Mouse (Mus musculus): ENCODE measurements around the gene Sult2b1.

DNA sequence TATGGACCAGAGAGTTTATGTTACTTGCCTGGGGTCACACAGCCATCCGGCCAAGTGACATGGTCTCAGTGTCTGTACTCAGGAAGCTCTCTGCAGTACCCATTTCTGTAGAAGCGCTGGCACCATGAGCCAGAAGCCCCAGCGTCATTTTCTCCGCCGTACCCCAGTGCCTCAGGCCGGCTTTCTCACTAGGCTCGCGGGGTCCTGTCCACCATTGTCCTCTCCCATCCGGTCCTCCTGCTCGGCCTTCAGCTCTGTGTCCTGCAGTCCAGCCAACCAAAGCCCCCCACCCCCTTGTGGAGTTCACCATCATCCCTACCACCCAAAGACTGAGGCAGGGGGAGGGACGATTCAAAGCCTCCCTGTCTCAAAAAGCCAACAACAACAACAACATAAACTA lies 82.9 kb downstream of the Sult2b1 start:
- TF ChIP-seq ELF1 (IDR thresholded peaks at IDR 0.05; ENCODE audit: low read depth, low read length) (no peak), RCOR1 (conservative IDR thresholded peaks at IDR 0.05; ENCODE audit: low read depth, low read length) (no peak), USF1 (IDR thresholded peaks at IDR 0.05; ENCODE audit: low read depth, low read length) (no peak), CTCF (conservative IDR thresholded peaks at IDR 0.05 in 1 of 2, IDR thresholded peaks at IDR 0.05 in 1 of 2; ENCODE audit: low read depth in 2 of 2, low read length in 2 of 2) (no peak), MAX (IDR thresholded peaks at IDR 0.05; ENCODE audit: low read length) (no peak), ZC3H11A (IDR thresholded peaks at IDR 0.05; ENCODE audit: low read depth, low read length) (no peak), ETS1 (conservative IDR thresholded peaks at IDR 0.05; ENCODE audit: low read depth, low read length) (no peak), EP300 (IDR thresholded peaks at IDR 0.05; ENCODE audit: low read length) (no peak), MAFK (IDR thresholded peaks at IDR 0.05; ENCODE audit: insufficient replicate concordance, low read length) (no peak), ZNF384 (IDR thresholded peaks at IDR 0.05; ENCODE audit: low read depth, low read length) (no peak), POLR2A (IDR thresholded peaks at IDR 0.05; ENCODE audit: low read depth, low read length) (no peak)

Measured in CH12.LX (cell line).